Mouse (Mus musculus) heart, postnatal 0 days (tissue): ENCODE data around the gene Hdac7.
A peak's percentile ranks its signal among the peaks of the same experiment; 100 is the strongest.

Experiments
- CTCF ChIP-seq: IDR thresholded peaks from 2 replicates; pipeline ENCODE4 v1.5.1; 2016; ENCODE audit warnings: antibody characterized with exemption, control low read depth, low read depth
- EP300 ChIP-seq: IDR thresholded peaks from 2 replicates; pipeline ENCODE4 v1.6.1; 2016; ENCODE audit warnings: antibody characterized with exemption, low read depth

DNA sequence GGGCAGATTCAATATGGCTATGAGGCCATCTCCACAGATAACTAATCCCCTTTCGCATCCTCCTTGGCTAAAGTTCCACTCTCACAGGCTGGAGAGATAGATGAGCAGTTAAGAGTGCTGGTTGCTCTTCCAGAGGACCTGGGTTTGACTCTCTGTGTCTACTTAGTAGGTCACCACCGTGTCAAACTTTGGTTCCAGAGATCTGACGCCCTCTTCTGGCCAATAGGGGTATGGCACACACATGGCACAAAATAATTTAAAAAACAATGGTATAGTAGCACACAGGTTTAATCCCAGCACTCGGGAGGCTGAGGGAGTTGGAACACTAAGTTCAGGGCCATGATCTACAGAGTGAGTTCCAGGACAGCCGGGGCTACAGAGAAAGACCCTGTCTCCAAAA is 50.0 kb downstream of the Hdac7 start:
- peak; percentile 39 for TF ChIP-seq CTCF
- no peak for TF ChIP-seq EP300
